Mouse (Mus musculus): ENCODE data around the gene Ddah2.

- TF ChIP-seq CTCF (IDR thresholded peaks at IDR 0.05; ENCODE audit: borderline replicate concordance, insufficient read depth, low read length) (no peak), POLR2A (IDR thresholded peaks at IDR 0.05; ENCODE audit: low read depth, low read length) (peak; percentile 28; the same call in 1 of the 2 replicates)
Observed at GRCm38 (mm10) chr17:35039121-35039873, 19.5 kb upstream of the Ddah2 start.

Measured in embryonic fibroblast, embryonic 13.5 days (primary cell).